Mouse (Mus musculus): ENCODE data around the gene Rmnd1. TPM values are rescaled to one million over a fixed set of nuclear protein-coding genes. Genes with fewer than 3 reads are reported as not detected.

Rmnd1 gene
- polyA plus RNA-seq, 1 experiment: 109 TPM

DNA sequence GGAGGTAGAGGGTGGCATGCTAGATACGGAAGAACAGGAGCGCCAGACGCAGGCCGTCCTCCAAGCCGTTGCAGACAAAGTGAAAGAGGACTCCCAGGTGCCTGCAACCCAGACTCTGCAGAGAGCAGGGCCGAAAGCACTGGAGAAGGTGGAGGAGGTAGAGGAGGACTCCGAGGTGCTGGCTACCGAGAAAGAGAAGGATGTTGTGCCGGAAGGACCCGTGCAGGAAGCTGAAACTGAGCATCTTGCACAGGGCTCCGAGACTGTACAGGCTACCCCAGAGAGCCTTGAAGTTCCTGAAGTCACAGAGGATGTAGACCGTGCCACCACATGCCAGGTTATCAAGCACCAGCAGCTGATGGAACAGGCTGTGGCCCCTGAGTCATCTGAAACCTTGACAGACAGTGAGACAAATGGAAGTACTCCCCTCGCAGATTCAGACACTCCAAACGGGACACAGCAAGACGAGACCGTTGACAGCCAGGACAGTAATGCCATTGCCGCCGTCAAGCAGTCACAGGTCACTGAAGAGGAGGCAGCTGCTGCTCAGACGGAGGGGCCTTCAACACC, 76.2 kb downstream of the Rmnd1 start:
- no peak for DNase-seq (ENCODE audit: extremely low spot score in 1 of 2, low spot score in 1 of 2)

DNA sequence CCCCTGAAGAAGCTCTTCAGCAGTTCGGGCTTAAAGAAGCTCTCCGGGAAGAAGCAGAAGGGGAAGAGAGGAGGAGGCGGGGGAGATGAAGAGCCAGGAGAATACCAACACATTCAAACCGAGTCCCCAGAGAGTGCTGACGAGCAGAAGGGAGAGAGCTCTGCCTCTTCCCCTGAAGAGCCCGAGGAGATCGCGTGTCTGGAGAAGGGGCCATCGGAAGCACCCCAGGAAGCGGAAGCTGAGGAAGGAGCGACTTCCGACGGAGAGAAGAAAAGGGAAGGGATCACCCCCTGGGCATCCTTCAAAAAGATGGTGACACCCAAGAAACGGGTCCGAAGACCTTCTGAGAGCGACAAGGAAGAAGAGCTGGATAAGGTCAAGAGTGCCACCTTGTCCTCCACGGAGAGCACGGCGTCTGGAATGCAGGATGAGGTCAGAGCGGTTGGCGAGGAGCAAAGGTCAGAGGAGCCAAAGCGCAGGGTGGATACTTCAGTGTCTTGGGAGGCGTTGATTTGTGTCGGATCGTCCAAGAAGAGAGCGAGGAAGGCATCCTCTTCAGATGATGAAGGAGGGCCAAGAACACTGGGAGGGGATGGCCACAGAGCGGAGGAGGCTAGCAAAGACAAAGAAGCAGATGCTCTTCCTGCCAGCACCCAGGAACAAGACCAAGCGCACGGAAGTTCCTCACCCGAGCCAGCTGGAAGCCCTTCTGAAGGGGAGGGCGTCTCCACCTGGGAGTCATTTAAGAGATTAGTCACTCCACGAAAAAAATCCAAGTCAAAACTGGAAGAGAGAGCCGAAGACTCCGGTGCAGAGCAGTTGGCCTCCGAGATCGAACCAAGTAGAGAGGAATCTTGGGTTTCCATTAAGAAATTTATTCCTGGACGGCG, 77.6 kb downstream of the Rmnd1 start:
- DNase-seq (ENCODE audit: extremely low spot score in 1 of 2, low spot score in 1 of 2): no peak

Other genes with a start within 250 kb of the Rmnd1 start
- gene Akap12, start 166.0 kb downstream of the Rmnd1 start, polyA plus RNA-seq (2012; rRNA removed): 14.2 and 14.4 TPM in 2 replicates
- 8.5 and 8.9 TPM in 2 replicates for gene Zbtb2, start 44.3 kb downstream of the Rmnd1 start, polyA plus RNA-seq (2012; rRNA removed)
- 20.9 and 23.5 TPM in 2 replicates for gene Armt1, start 79 bp upstream of the Rmnd1 start, polyA plus RNA-seq (2012; rRNA removed)
- 0.11 and 0.26 TPM in 2 replicates for gene Ccdc170, start 50.1 kb upstream of the Rmnd1 start, polyA plus RNA-seq (2012; rRNA removed)
- gene Esr1, start 179.2 kb upstream of the Rmnd1 start, polyA plus RNA-seq (2012; rRNA removed): 1.4 and 2.6 TPM in 2 replicates